Mouse (Mus musculus) monocyte, adult 2 months (primary cell): ENCODE measurements around the gene Pgm1.

Experiments
- DNase-seq, 2 experiments: peaks; one replicate each; pipeline ENCODE4 v3.0.0; 2022; ENCODE audit warnings: low spot score in 2 of 2, low read depth in 1 of 2

Gene Pgm1

GRCm38 (mm10) chr4:99929149-99929612, at the start of gene Pgm1:
Pgm1 (plus strand) TSS chr4:99929414.
- peak; percentile 33 to 57 for DNase-seq

- DNase-seq: no peak
These were observed 47.3 kb upstream of the Pgm1 start for GRCm38 (mm10) chr4:99881882-99882281.

GRCm38 (mm10) chr4:99882405-99882804, 46.8 kb upstream of the Pgm1 start:
- no peak for DNase-seq

- DNase-seq: no peak
These were observed 15.2 kb upstream of the Pgm1 start for GRCm38 (mm10) chr4:99913894-99914451.

GRCm38 (mm10) chr4:99926380-99926779, 2.8 kb upstream of the Pgm1 start:
- DNase-seq: no peak

- no peak for DNase-seq
These were observed 693 bp upstream of the Pgm1 start for GRCm38 (mm10) chr4:99928521-99928920.

GRCm38 (mm10) chr4:99929613-99930517, 651 bp downstream of the Pgm1 start, which contains the start of gene Itgb3bp:
Itgb3bp (minus strand) TSS chr4:99929813.
- DNase-seq: peak in 1 of 2 experiments; percentile 0

GRCm38 (mm10) chr4:99930518-99931239, 1.5 kb downstream of the Pgm1 start:
- no peak for DNase-seq

- DNase-seq: no peak
These were observed 2.0 kb downstream of the Pgm1 start for GRCm38 (mm10) chr4:99931240-99931580.

GRCm38 (mm10) chr4:99931807-99932206, 2.6 kb downstream of the Pgm1 start:
- no peak for DNase-seq

GRCm38 (mm10) chr4:99934859-99935258, 5.6 kb downstream of the Pgm1 start:
- DNase-seq: no peak

GRCm38 (mm10) chr4:99936278-99936677, 7.1 kb downstream of the Pgm1 start:
- no peak for DNase-seq

GRCm38 (mm10) chr4:99939711-99940505, 10.7 kb downstream of the Pgm1 start:
- no peak for DNase-seq

GRCm38 (mm10) chr4:99941655-99942414, 12.6 kb downstream of the Pgm1 start:
- DNase-seq: no peak

- DNase-seq: no peak
These were observed 15.4 kb downstream of the Pgm1 start for GRCm38 (mm10) chr4:99944606-99945005.

GRCm38 (mm10) chr4:99945011-99945410, 15.8 kb downstream of the Pgm1 start:
- DNase-seq: no peak

GRCm38 (mm10) chr4:99946516-99946915, 17.3 kb downstream of the Pgm1 start:
- no peak for DNase-seq

GRCm38 (mm10) chr4:99947192-99947591, 18.0 kb downstream of the Pgm1 start:
- no peak for DNase-seq

GRCm38 (mm10) chr4:99947896-99948295, 18.7 kb downstream of the Pgm1 start:
- no peak for DNase-seq

- DNase-seq: no peak
These were observed 24.7 kb downstream of the Pgm1 start for GRCm38 (mm10) chr4:99953904-99954303.
